Mouse (Mus musculus) liver, postnatal 0 days (tissue): ENCODE results near the gene Palld.

Source experiments
- CTCF ChIP-seq: sonication (generic); IDR thresholded peaks from 2 replicates; pipeline ENCODE4 v1.5.1; 2016; ENCODE audit warnings: antibody characterized with exemption, low read depth
- EP300 ChIP-seq: IDR thresholded peaks from 2 replicates; pipeline ENCODE4 v1.6.1; 2016; ENCODE audit warnings: antibody characterized with exemption, low read depth, mild to moderate bottlenecking

- no peak for TF ChIP-seq CTCF
- no peak for TF ChIP-seq EP300
These were observed 312.5 kb downstream of the Palld start for GRCm38 (mm10) chr8:61589972-61590391.
